Mouse (Mus musculus) heart, embryonic 13.5 days (tissue): Measurements from ENCODE around the gene Scube3. TPM values are rescaled to one million over a fixed set of nuclear protein-coding genes. Genes with fewer than 3 reads are reported as not detected.

ENCODE experiments used
- ATAC-seq: fragments of 200-750 bp; cut with Nextera tagmentation; 2 replicates; pipeline ENCODE4 v1.8.0; 2017; ENCODE audit warnings: moderate TSS enrichment; ENCODE audit not compliant: insufficient number of reproducible peaks, low FRiP score, low TSS enrichment; ENCODE audit errors: extremely low read depth
- H3K27ac ChIP-seq: fragments of 300-500 bp; sonication (generic); replicated peaks from 2 replicates; pipeline ENCODE4 v1.5.1; 2015; ENCODE audit warnings: moderate library complexity, mild to moderate bottlenecking, inconsistent platforms
- H3K27me3 ChIP-seq: fragments of 300-500 bp; sonication (generic); replicated peaks from 2 replicates; pipeline ENCODE4 v1.6.1; 2015; ENCODE audit warnings: mild to moderate bottlenecking, inconsistent platforms
- H3K36me3 ChIP-seq: fragments of 300-500 bp; sonication (generic); 2 replicates; pipeline ENCODE4 v1.6.1; 2015; ENCODE audit warnings: mild to moderate bottlenecking, inconsistent platforms
- H3K4me1 ChIP-seq: fragments of 300-500 bp; sonication (generic); 2 replicates; pipeline ENCODE4 v1.6.1; 2015; ENCODE audit warnings: inconsistent platforms
- H3K4me2 ChIP-seq: fragments of 300-500 bp; sonication (generic); 2 replicates; pipeline ENCODE4 v1.6.1; 2015; ENCODE audit warnings: inconsistent platforms, mild to moderate bottlenecking, moderate library complexity
- H3K4me3 ChIP-seq: fragments of 300-500 bp; sonication (generic); 2 replicates; pipeline ENCODE4 v1.5.1; 2015; ENCODE audit warnings: moderate library complexity, mild to moderate bottlenecking, inconsistent platforms
- H3K9ac ChIP-seq: fragments of 300-500 bp; sonication (generic); 2 replicates; pipeline ENCODE4 v1.6.1; 2015; ENCODE audit warnings: inconsistent platforms, mild to moderate bottlenecking, moderate library complexity
- H3K9me3 ChIP-seq: fragments of 300-500 bp; sonication (generic); 2 replicates; pipeline ENCODE4 v1.6.1; 2016; ENCODE audit warnings: inconsistent platforms
- WGBS: fragments of 180-500 bp; shearing (Covaris S2); methylation state at CpG from one replicate; pipeline ENCODE4 v1.1.7; 2015; ENCODE audit warnings: mixed read lengths; 5-methylcytosine and 5-hydroxymethylcytosine counted together
- polyA plus RNA-seq: library from polyadenylated mRNA; unstranded; fragments of >200 nt; fragmentation: Nextera tagmentation; extraction: Ambion mirVana; gene quantifications from 2 replicates; pipeline ENCODE4 v1.2.1, GENCODE M21; 2015

Gene Scube3
- polyA plus RNA-seq, 1 experiment from 2014 or later: 1.1 TPM

DNA sequence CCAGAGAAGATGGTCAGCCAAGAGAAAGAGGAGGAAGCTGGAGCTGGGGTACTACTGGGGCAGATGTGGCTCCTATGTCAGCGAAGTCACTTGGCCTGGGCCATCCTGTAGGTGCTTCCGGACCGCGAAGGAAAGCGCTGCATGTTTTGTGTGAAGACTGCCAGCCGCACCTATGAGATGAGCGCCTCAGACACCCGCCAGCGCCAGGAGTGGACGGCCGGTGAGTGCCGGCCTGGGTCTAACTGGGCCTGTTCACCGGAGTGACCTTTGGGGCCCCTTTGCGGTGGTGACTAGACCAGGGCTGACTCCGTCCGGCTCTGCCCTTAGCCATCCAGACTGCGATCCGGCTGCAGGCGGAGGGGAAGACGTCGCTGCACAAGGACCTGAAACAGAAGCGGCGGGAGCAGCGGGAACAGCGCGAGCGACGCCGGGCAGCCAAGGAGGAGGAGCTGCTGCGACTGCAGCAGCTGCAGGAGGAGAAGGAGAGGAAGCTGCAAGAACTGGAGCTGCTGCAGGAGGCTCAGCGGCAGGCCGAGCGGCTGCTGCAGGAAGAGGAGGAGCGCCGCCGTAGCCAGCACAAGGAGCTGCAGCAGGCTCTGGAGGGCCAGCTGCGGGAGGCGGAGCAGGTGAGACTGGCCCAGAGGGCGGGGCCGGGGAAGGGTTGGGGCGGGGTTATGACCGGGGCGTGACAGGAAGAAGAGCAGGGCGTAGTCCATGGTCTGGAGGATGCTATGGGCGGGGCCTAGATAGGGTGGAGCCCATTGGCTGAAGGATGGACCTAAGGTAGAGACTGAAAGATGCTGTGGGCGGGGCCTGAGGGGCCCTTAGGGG is 81.8 kb downstream of the Scube3 start:
- 1% methylated on average over 46 of the region's 46 CpGs for WGBS
- Histone ChIP-seq H3K4me2 (peak overlapping the region; percentile 87), H3K9me3 (no peaks in the 10 kb centered on the region), H3K27me3 (peaks cover 16% of the 10 kb centered on the region; the same call in 1 of the 2 replicates), H3K9ac (peak overlapping the region; percentile 81), H3K27ac (no peak overlapping the region; the same call in 1 of the 2 replicates), H3K4me3 (peak overlapping the region; percentile 58), H3K36me3 (no peaks in the 10 kb centered on the region), H3K4me1 (peaks cover 25% of the 10 kb centered on the region)
- peak; percentile 93 for ATAC-seq

Other genes starting within 250 kb of the Scube3 start
- gene Anks1, start 232.8 kb upstream of the Scube3 start, polyA plus RNA-seq: 7.7 and 8.2 TPM in 2 replicates
- 44.1 and 46.1 TPM in 2 replicates for gene Taf11, start 232.3 kb upstream of the Scube3 start, polyA plus RNA-seq
- gene Tcp11, start 61.5 kb upstream of the Scube3 start, polyA plus RNA-seq: 0.49 and 0.55 TPM in 2 replicates
- gene Zfp523, start 35.0 kb downstream of the Scube3 start, polyA plus RNA-seq: 24.2 and 25.7 TPM in 2 replicates
- 3.0 and 3.3 TPM in 2 replicates for gene Def6, start 65.6 kb downstream of the Scube3 start, polyA plus RNA-seq
- 1.1 and 1.5 TPM in 2 replicates for gene Ppard, start 90.6 kb downstream of the Scube3 start, polyA plus RNA-seq
- 19.3 and 22.2 TPM in 2 replicates for gene Fance, start 171.4 kb downstream of the Scube3 start, polyA plus RNA-seq
- gene Rpl10a, start 186.3 kb downstream of the Scube3 start, polyA plus RNA-seq: 389 and 419 TPM in 2 replicates
- 5.9 and 7.3 TPM in 2 replicates for gene Tead3, start 208.7 kb downstream of the Scube3 start, polyA plus RNA-seq
- gene Tulp1, start 223.1 kb downstream of the Scube3 start, polyA plus RNA-seq: 4.1 TPM in 2 replicates